Mouse (Mus musculus): ENCODE measurements around the gene Ptgis. TPM values are rescaled to one million over a fixed set of nuclear protein-coding genes. Genes with fewer than 3 reads are reported as not detected.
"Not testable (repeated sequence)": the region's sequence is repeated elsewhere in the genome, so short reads cannot be mapped to it uniquely, and the experiment has no call there.

The Ptgis gene
- total RNA-seq, 2 experiments from 2014 or later: 1.5 to 2.4 TPM

- no peak for DNase-seq (ENCODE audit: low spot score in 2 of 2)
Measured at GRCm38 (mm10) chr2:167233009-167233335, 7.4 kb downstream of the Ptgis start.

GRCm38 (mm10) chr2:167232132-167233008 is 8.0 kb downstream of the Ptgis start:
- DNase-seq (ENCODE audit: low spot score in 2 of 2): no peak

GRCm38 (mm10) chr2:167230554-167230953 is 9.8 kb downstream of the Ptgis start:
- DNase-seq (ENCODE audit: low spot score in 2 of 2): no peak

GRCm38 (mm10) chr2:167224937-167225336 is 15.5 kb downstream of the Ptgis start:
- DNase-seq (ENCODE audit: low spot score in 2 of 2): no peak

- no peak for DNase-seq (ENCODE audit: low spot score in 2 of 2)
Measured at GRCm38 (mm10) chr2:167224194-167224593, 16.2 kb downstream of the Ptgis start.

- DNase-seq (ENCODE audit: low spot score in 2 of 2): peak; percentile 62 to 70
Measured at GRCm38 (mm10) chr2:167222152-167222551, 18.3 kb downstream of the Ptgis start.

GRCm38 (mm10) chr2:167221159-167221845 is 19.1 kb downstream of the Ptgis start:
- DNase-seq (ENCODE audit: low spot score in 2 of 2): no peak

- no peak for DNase-seq (ENCODE audit: low spot score in 2 of 2)
Measured at GRCm38 (mm10) chr2:167220736-167221135, 19.7 kb downstream of the Ptgis start.

GRCm38 (mm10) chr2:167219154-167219775 is 21.1 kb downstream of the Ptgis start:
- DNase-seq (ENCODE audit: low spot score in 2 of 2): peak; percentile 91 to 94

GRCm38 (mm10) chr2:167213666-167214065 is 26.7 kb downstream of the Ptgis start:
- DNase-seq (ENCODE audit: low spot score in 2 of 2): no peak

GRCm38 (mm10) chr2:167213076-167213475 is 27.3 kb downstream of the Ptgis start:
- DNase-seq (ENCODE audit: low spot score in 2 of 2): no peak

- no peak for DNase-seq (ENCODE audit: low spot score in 2 of 2)
Measured at GRCm38 (mm10) chr2:167212551-167212950, 27.9 kb downstream of the Ptgis start.

- DNase-seq (ENCODE audit: low spot score in 2 of 2): no peak
Measured at GRCm38 (mm10) chr2:167212089-167212488, 28.3 kb downstream of the Ptgis start.

- DNase-seq (ENCODE audit: low spot score in 2 of 2): no peak
Measured at GRCm38 (mm10) chr2:167209900-167210299, 30.5 kb downstream of the Ptgis start.

GRCm38 (mm10) chr2:167208984-167209383 is 31.4 kb downstream of the Ptgis start:
- DNase-seq (ENCODE audit: low spot score in 2 of 2): no peak

- DNase-seq (ENCODE audit: low spot score in 2 of 2): no peak
Measured at GRCm38 (mm10) chr2:167205918-167206629, 34.3 kb downstream of the Ptgis start.

- not testable (repeated sequence) for DNase-seq (ENCODE audit: low spot score in 2 of 2)
Measured at GRCm38 (mm10) chr2:167204686-167205085, 35.7 kb downstream of the Ptgis start.

- DNase-seq (ENCODE audit: low spot score in 2 of 2): peak in 1 of 2 experiments; percentile 36
Measured at GRCm38 (mm10) chr2:167203505-167204166, 36.8 kb downstream of the Ptgis start.

GRCm38 (mm10) chr2:167201463-167202291 is 38.7 kb downstream of the Ptgis start:
- peak; percentile 87 to 89 for DNase-seq (ENCODE audit: low spot score in 2 of 2)

All from left cerebral cortex, adult 18-20 months (tissue).